Mouse (Mus musculus): ENCODE measurements at regions not wholly inside any gene's neighbourhood (a gene's known extent, or its start where the extent isn't known, plus 50 kb on each side); places are given as distances from the start of the nearest gene placed in this dataset.

DNA sequence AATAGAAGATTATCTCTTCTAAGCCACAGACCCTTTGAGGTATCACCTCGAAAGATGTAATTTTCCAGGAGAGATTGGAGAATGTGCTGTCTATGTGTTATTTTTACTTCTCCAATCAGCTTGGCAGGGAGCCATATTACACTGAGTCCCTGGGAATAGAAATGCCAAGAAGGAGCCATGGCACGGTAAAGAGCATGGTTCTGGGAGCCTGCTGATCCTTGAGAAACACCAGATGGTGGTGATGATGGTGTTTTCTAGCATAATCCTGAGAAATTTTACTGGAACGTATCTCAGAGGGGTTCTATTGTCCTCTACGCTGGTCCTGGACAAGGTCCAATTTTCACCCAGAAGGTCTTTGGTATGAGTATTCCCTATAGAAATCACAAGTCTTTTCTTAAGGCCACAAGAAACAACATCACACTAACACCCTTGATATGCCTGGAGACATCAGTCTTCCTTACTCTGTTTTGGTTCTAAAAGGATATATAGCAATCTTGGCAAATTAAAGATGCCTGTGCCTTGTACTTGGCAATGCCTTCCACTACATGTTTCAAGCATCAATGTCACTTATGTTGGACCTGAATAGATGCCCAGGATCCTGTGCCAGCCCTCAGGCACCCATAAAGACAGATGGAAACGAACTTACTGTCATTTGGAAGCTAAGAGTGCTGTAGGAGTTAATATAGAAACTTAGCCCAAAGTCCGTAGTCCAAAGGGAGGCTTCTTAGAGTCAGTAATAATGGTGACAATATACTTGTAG lies 1449.8 kb upstream of the Lrrc6 start:
- TF ChIP-seq POLR2A (IDR thresholded peaks at IDR 0.05; ENCODE audit: insufficient read depth, low read length) (no peak), CTCF (IDR thresholded peaks at IDR 0.05; ENCODE audit: low read depth, low read length) (no peak)

Data from ES-Bruce4 (cell line).